Mouse (Mus musculus) embryonic facial prominence, embryonic 13.5 days (tissue): Measurements from ENCODE around the gene Crygn. TPM values are rescaled to one million over a fixed set of nuclear protein-coding genes. Genes with fewer than 3 reads are reported as not detected.
"Not testable (repeated sequence)": the region's sequence is repeated elsewhere in the genome, so short reads cannot be mapped to it uniquely, and the experiment has no call there.

Source experiments
- ATAC-seq: fragments of 200-750 bp; cut with Nextera tagmentation; 2 replicates; pipeline ENCODE4 v1.8.0; 2017; ENCODE audit warnings: low read depth; ENCODE audit not compliant: insufficient number of reproducible peaks, insufficient read depth, low FRiP score, low TSS enrichment
- H3K27ac ChIP-seq: fragments of 300-500 bp; sonication (generic); 2 replicates; pipeline ENCODE4 v1.5.1; 2015; ENCODE audit warnings: moderate library complexity, mild to moderate bottlenecking, inconsistent platforms
- H3K27me3 ChIP-seq: fragments of 300-500 bp; sonication (generic); 2 replicates; pipeline ENCODE4 v1.6.1; 2015; ENCODE audit warnings: mild to moderate bottlenecking, inconsistent platforms
- H3K36me3 ChIP-seq: fragments of 300-500 bp; sonication (generic); 2 replicates; pipeline ENCODE4 v1.6.1; 2015; ENCODE audit warnings: mild to moderate bottlenecking, inconsistent platforms
- H3K4me1 ChIP-seq: fragments of 300-500 bp; sonication (generic); 2 replicates; pipeline ENCODE4 v1.6.1; 2015; ENCODE audit warnings: inconsistent platforms
- H3K4me2 ChIP-seq: fragments of 300-500 bp; sonication (generic); 2 replicates; pipeline ENCODE4 v1.6.1; 2015; ENCODE audit warnings: moderate library complexity, mild to moderate bottlenecking, inconsistent platforms
- H3K4me3 ChIP-seq: fragments of 300-500 bp; sonication (generic); 2 replicates; pipeline ENCODE4 v1.5.1; 2015; ENCODE audit warnings: mild to moderate bottlenecking, inconsistent platforms
- H3K9ac ChIP-seq: fragments of 300-500 bp; sonication (generic); 2 replicates; pipeline ENCODE4 v1.6.1; 2015; ENCODE audit warnings: mild to moderate bottlenecking, inconsistent platforms
- H3K9me3 ChIP-seq: fragments of 300-500 bp; sonication (generic); 2 replicates; pipeline ENCODE4 v1.6.1; 2016; ENCODE audit warnings: inconsistent platforms
- WGBS: fragments of 180-500 bp; shearing (Covaris S2); methylation state at CpG from one replicate; pipeline ENCODE4 v1.1.7; 2015; ENCODE audit warnings: mixed read lengths; 5-methylcytosine and 5-hydroxymethylcytosine counted together
- polyA plus RNA-seq: library from polyadenylated mRNA; unstranded; fragments of >200 nt; fragmentation: Nextera tagmentation; extraction: Ambion mirVana; gene quantifications from 2 replicates; pipeline ENCODE4 v1.2.1, GENCODE M21; 2015

Crygn gene
- polyA plus RNA-seq, 1 experiment from 2014 or later = 1.1 TPM

DNA sequence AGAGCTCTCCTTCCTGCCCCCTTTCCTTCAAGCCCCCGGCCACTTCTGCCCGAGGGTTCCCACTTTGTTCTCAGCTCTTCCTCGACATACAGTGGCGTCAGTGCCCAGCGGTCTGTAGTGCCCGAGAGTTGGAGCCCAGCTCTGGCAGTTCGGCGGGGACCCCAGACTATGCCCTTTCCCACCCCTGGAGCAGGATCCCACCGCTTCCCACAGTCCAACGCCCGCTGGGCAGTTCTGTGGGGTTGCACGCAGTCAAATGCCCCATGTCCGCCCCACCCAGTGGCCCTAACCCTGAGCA is 21.0 kb upstream of the Crygn start:
- peaks cover 23% of the 10 kb centered on the region for H3K27me3 ChIP-seq
- peak overlapping the region; percentile 45 for H3K4me2 ChIP-seq
- ATAC-seq = no peak
- H3K9ac ChIP-seq = peak overlapping the region; percentile 49
- 31% methylated on average over 13 of the region's 13 CpGs for WGBS
- no peak overlapping the region for H3K27ac ChIP-seq
- H3K4me1 ChIP-seq = 0 out of 2 replicates have a peak, but pooled peaks cover 5% of the 10 kb centered on the region
- 0 out of 2 replicates have a peak overlapping the region, but pooled peaks have one; percentile 14 for H3K4me3 ChIP-seq
- H3K9me3 ChIP-seq = peaks cover 3% of the 10 kb centered on the region; the same call in 1 of the 2 replicates
- H3K36me3 ChIP-seq = no peaks in the 10 kb centered on the region

DNA sequence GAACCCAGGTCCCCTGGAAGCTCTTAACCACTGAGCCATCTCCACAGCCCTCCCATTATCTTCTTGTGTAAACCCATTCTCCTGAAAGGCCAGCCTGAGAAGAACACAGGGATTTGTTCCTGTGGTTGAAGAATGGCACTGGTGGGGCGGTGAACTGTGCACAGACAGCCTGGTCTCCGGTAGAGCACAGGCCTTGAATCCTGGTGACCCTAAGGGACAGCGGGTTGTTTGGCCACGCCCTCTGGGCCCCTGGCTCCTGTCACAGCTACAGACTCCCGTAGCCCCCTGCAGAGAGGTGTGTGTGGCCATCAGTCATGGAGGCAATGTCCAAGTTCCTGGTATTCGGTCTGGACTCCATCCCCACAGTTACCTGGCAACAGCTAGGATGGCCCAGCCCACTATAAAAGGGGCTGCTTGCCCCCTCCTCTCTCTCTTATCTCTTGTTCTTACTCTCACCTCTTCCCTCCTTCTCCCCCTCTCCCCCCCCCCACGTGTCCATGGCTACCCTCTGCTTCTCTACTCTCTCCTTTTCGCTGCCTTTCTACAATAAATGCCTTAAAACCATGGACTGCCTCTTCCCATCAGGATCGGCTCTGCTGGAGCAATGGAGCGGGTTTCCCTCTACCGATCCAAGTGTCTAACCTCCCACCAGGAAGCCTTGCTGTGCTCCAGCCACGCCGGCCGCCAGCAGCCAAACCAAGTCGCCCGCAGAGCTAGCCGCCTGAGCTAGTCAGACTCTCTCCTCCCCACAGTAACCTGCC is 20.5 kb upstream of the Crygn start:
- H3K36me3 ChIP-seq = no peaks in the 10 kb centered on the region
- H3K4me3 ChIP-seq = 0 out of 2 replicates have a peak overlapping the region, but pooled peaks have one; percentile 14
- H3K9ac ChIP-seq = peak overlapping the region; percentile 49
- H3K27ac ChIP-seq = no peak overlapping the region
- peak overlapping the region; percentile 45 for H3K4me2 ChIP-seq
- H3K9me3 ChIP-seq = peaks cover 3% of the 10 kb centered on the region; the same call in 1 of the 2 replicates
- WGBS = 25% methylated on average over 17 of the region's 17 CpGs
- 0 out of 2 replicates have a peak, but pooled peaks cover 5% of the 10 kb centered on the region for H3K4me1 ChIP-seq
- peaks cover 23% of the 10 kb centered on the region for H3K27me3 ChIP-seq
- ATAC-seq = no peak

- 78% methylated on average over 4 of the region's 4 CpGs for WGBS
- no peak for ATAC-seq
Observed at GRCm38 (mm10) chr5:24776681-24777080, 18.9 kb upstream of the Crygn start.

GRCm38 (mm10) chr5:24774549-24774948 is 16.7 kb upstream of the Crygn start:
- H3K9me3 ChIP-seq, H3K9ac ChIP-seq, ATAC-seq, H3K36me3 ChIP-seq, H3K4me2 ChIP-seq, H3K4me1 ChIP-seq, H3K4me3 ChIP-seq, H3K27ac ChIP-seq: not testable (repeated sequence)
- WGBS = 91% methylated on average over 16 of the region's 16 CpGs
- H3K27me3 ChIP-seq = peaks cover 17% of the 10 kb centered on the region

More at GRCm38 (mm10) chr5:24776681-24777080, 18.9 kb upstream of the Crygn start:
- H3K9ac ChIP-seq = no peak overlapping the region
- H3K27me3 ChIP-seq = peaks cover 23% of the 10 kb centered on the region
- no peak overlapping the region for H3K27ac ChIP-seq
- H3K9me3 ChIP-seq = peaks cover 3% of the 10 kb centered on the region; the same call in 1 of the 2 replicates
- no peak overlapping the region for H3K4me3 ChIP-seq
- 0 out of 2 replicates have a peak, but pooled peaks cover 5% of the 10 kb centered on the region for H3K4me1 ChIP-seq
- H3K4me2 ChIP-seq = no peak overlapping the region
- H3K36me3 ChIP-seq = no peaks in the 10 kb centered on the region

DNA sequence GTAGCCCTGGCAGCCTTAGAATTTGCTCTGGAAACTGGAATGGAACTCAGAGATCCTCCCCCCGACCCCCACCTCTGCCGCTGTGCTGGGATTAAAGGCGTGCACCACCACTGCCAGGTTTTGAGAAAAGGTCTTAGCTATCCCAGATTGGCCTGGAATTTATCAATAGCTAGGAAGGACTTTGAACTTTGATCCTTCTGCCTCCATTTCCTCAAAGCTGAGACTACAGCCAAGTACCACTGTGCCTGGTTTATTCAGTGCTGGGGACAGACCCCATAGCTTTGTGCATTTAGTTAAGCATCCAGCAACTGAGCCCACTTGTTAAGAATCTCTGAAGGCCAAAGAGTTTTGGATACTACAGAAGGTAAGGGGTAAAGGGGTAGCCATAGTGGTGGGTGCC is 877 bp downstream of the Crygn start:
- no peak overlapping the region for H3K9ac ChIP-seq
- ATAC-seq = no peak
- H3K36me3 ChIP-seq = no peaks in the 10 kb centered on the region

GRCm38 (mm10) chr5:24752175-24752498 is 5.7 kb downstream of the Crygn start:
- Histone ChIP-seq H3K9ac (peak overlapping the region; percentile 89; the same call in 1 of the 2 replicates), H3K4me2 (peak overlapping the region; percentile 84), H3K27ac (peak overlapping the region; percentile 97), H3K27me3 (peaks cover 3% of the 10 kb centered on the region; the same call in 1 of the 2 replicates), H3K4me1 (peaks cover 46% of the 10 kb centered on the region), H3K36me3 (no peaks in the 10 kb centered on the region), H3K4me3 (peak overlapping the region; percentile 60), H3K9me3 (no peaks in the 10 kb centered on the region)
- 9% methylated on average over 2 of the region's 2 CpGs for WGBS
- no peak for ATAC-seq

More for the DNA sequence above, 877 bp downstream of the Crygn start:
- Histone ChIP-seq H3K4me3 (no peak overlapping the region), H3K27ac (no peak overlapping the region), H3K4me1 (peaks cover 23% of the 10 kb centered on the region), H3K27me3 (peaks cover 15% of the 10 kb centered on the region), H3K4me2 (no peak overlapping the region), H3K9me3 (no peaks in the 10 kb centered on the region)
- WGBS = 49% methylated on average over 3 of the region's 3 CpGs

GRCm38 (mm10) chr5:24751305-24752174 is 6.3 kb downstream of the Crygn start:
- H3K9ac ChIP-seq = peak overlapping the region; percentile 89
- peak overlapping the region; percentile 97 for H3K27ac ChIP-seq
- ATAC-seq = peak; percentile 34
- H3K27me3 ChIP-seq = no peaks in the 10 kb centered on the region
- H3K4me2 ChIP-seq = peak overlapping the region; percentile 84
- 1% methylated on average over 25 of the region's 25 CpGs for WGBS
- no peaks in the 10 kb centered on the region for H3K9me3 ChIP-seq
- H3K4me1 ChIP-seq = peaks cover 47% of the 10 kb centered on the region
- peak overlapping the region; percentile 60 for H3K4me3 ChIP-seq
- H3K36me3 ChIP-seq = no peaks in the 10 kb centered on the region

GRCm38 (mm10) chr5:24750321-24751304 is 7.2 kb downstream of the Crygn start:
- H3K27me3 ChIP-seq = no peaks in the 10 kb centered on the region
- peak overlapping the region; percentile 97 for H3K27ac ChIP-seq
- peak overlapping the region; percentile 84 for H3K4me2 ChIP-seq
- peak; percentile 78 for ATAC-seq
- peak overlapping the region; percentile 89 for H3K9ac ChIP-seq
- WGBS = 1% methylated on average over 57 of the region's 59 CpGs
- no peaks in the 10 kb centered on the region for H3K36me3 ChIP-seq
- H3K9me3 ChIP-seq = no peaks in the 10 kb centered on the region
- H3K4me1 ChIP-seq = peaks cover 45% of the 10 kb centered on the region
- peak overlapping the region; percentile 60 for H3K4me3 ChIP-seq

DNA sequence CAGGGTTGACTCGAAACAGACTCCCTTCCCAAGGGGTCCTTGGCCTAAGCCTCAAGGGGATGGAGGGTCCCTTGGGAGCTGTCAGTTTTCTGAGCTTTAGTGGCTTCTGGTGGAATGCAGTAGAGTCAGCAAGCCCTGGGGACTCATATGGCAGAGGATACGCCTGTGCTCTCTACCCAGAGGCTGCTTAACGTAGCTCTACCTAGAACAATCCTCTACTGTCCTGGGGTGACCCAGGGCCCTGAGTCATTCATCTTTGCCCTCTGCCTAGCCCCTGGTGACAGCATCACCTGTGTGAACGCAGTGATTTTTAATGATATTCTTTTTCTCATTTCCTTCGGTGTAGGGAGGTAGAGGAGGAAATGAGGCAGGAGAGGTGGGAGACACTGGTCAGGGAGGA is 8.1 kb downstream of the Crygn start:
- Histone ChIP-seq H3K27me3 (no peaks in the 10 kb centered on the region), H3K36me3 (no peaks in the 10 kb centered on the region), H3K9me3 (no peaks in the 10 kb centered on the region), H3K9ac (peak overlapping the region; percentile 89; the same call in 1 of the 2 replicates), H3K4me2 (peak overlapping the region; percentile 84), H3K4me1 (peaks cover 38% of the 10 kb centered on the region), H3K27ac (peak overlapping the region; percentile 80), H3K4me3 (peak overlapping the region; percentile 60)
- ATAC-seq = no peak
- whole genome bisulfite sequencing = 42% methylated on average over 5 of the region's 5 CpGs

GRCm38 (mm10) chr5:24747533-24747932 is 10.3 kb downstream of the Crygn start:
- no peaks in the 10 kb centered on the region for H3K27me3 ChIP-seq
- no peak overlapping the region for H3K4me2 ChIP-seq
- H3K9ac ChIP-seq = no peak overlapping the region
- no peaks in the 10 kb centered on the region for H3K36me3 ChIP-seq
- peaks cover 30% of the 10 kb centered on the region for H3K4me1 ChIP-seq
- H3K9me3 ChIP-seq = no peaks in the 10 kb centered on the region
- ATAC-seq = no peak
- no peak overlapping the region for H3K4me3 ChIP-seq
- 16% methylated on average over 6 of the region's 6 CpGs for WGBS
- H3K27ac ChIP-seq = peak overlapping the region; percentile 12

GRCm38 (mm10) chr5:24743956-24744355 is 13.9 kb downstream of the Crygn start:
- 90% methylated on average over 10 of the region's 10 CpGs for WGBS
- no peak overlapping the region for H3K27ac ChIP-seq
- no peak overlapping the region for H3K4me3 ChIP-seq
- H3K9me3 ChIP-seq = no peaks in the 10 kb centered on the region
- H3K36me3 ChIP-seq = no peaks in the 10 kb centered on the region
- H3K27me3 ChIP-seq = no peaks in the 10 kb centered on the region
- H3K9ac ChIP-seq = no peak overlapping the region
- no peak overlapping the region for H3K4me2 ChIP-seq
- H3K4me1 ChIP-seq = peaks cover 35% of the 10 kb centered on the region
- ATAC-seq = no peak
